ENCODE assay signal across 13 mouse cellular contexts in the genomic region with DNA sequence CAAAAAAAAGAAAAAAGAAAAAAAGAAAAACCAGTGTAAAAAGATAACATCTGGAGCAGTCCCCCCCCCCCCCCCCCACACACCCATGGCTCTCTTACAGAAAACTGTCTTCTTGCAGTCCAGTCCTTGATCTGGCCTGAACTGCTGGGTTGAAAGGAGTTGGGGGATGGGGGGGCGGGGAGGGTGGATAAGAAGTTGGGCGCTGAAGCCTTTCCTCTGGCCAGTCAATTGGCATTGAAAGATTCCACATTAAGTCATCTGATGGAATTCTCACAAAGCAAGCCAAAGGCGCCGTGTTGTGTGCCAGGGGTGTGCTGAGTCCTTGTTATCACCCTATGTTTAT. TPM values are rescaled to one million over a fixed set of nuclear protein-coding genes. Genes with fewer than 3 reads are reported as not detected.
A peak's percentile ranks its signal among the peaks of the same experiment; 100 is the strongest.
DNase-seq lines count a peak whose midpoint lies in the region; ATAC-seq and TF ChIP-seq lines count a peak whose summit lies in the region.
"Had no signal": no experiment of that assay in that cellular context is flagged by ENCODE, and none has a peak within 500 bp of the region (broad histone marks: within the 10 kb centered on the region; RNA-seq: fewer than 3 reads in every experiment).

No protein-coding gene starts in this region.

- H3K27ac ChIP-seq in heart, embryonic 12.5 days (ENCODE audit: poor library complexity, severe bottlenecking): peak overlapping the region; percentile 47; the same call in 1 of the 2 replicates
- peak overlapping the region; percentile 81 for H3K27ac ChIP-seq in lung, embryonic 14.5 days (ENCODE audit: low read depth)
- no peak overlapping the region for H3K27ac ChIP-seq in intestine, postnatal 0 days (ENCODE audit: low read depth, low read length)

- peaks cover 9% of the 10 kb centered on the region for H3K4me1 ChIP-seq in heart, embryonic 12.5 days (replicated peaks)
- peaks cover 3% of the 10 kb centered on the region; the same call in 1 of the 2 replicates for H3K4me1 ChIP-seq in lung, embryonic 14.5 days (ENCODE audit: insufficient read depth)
- H3K4me1 ChIP-seq in intestine, postnatal 0 days (replicated peaks; ENCODE audit: control insufficient read depth, insufficient read depth, low read length): no peaks in the 10 kb centered on the region

- H3K27me3 ChIP-seq in heart, embryonic 12.5 days (replicated peaks): no peaks in the 10 kb centered on the region
- H3K27me3 ChIP-seq in lung, embryonic 14.5 days (ENCODE audit: insufficient read depth, low read length): no peaks in the 10 kb centered on the region
- H3K27me3 ChIP-seq in intestine, postnatal 0 days (replicated peaks; ENCODE audit: control insufficient read depth, insufficient read depth, low read length): no peaks in the 10 kb centered on the region
- H3K27me3 ChIP-seq: Patski had no signal

- no peak overlapping the region for H3K9ac ChIP-seq in heart, embryonic 12.5 days
- no peak overlapping the region for H3K9ac ChIP-seq in lung, embryonic 14.5 days
- no peak overlapping the region for H3K9ac ChIP-seq in intestine, postnatal 0 days (ENCODE audit: low read depth, low read length)

- no peak for TF ChIP-seq CTCF in lung, embryonic 14.5 days (IDR thresholded peaks at IDR 0.05; ENCODE audit: low read depth)
- TF ChIP-seq CTCF in intestine, postnatal 0 days (IDR thresholded peaks at IDR 0.05; ENCODE audit: low read depth): no peak

- no peaks in the 10 kb centered on the region for H3K9me3 ChIP-seq in heart, embryonic 12.5 days (replicated peaks)
- H3K9me3 ChIP-seq in lung, embryonic 14.5 days (ENCODE audit: low read depth, low read length): no peaks in the 10 kb centered on the region
- no peaks in the 10 kb centered on the region for H3K9me3 ChIP-seq in intestine, postnatal 0 days (ENCODE audit: control insufficient read depth)

- no peak for ATAC-seq in heart, embryonic 12.5 days (ENCODE audit: insufficient number of reproducible peaks, low FRiP score)
- ATAC-seq in lung, embryonic 14.5 days (ENCODE audit: insufficient read depth): peak; percentile 61; the same call in 1 of the 2 replicates
- no peak for ATAC-seq in intestine, postnatal 0 days
- ATAC-seq: Patski had no signal

- 37% methylated on average over 4 of the region's 4 CpGs for WGBS in heart, embryonic 12.5 days
- WGBS in lung, embryonic 14.5 days: 40% methylated on average over 4 of the region's 4 CpGs
- 69% methylated on average over 4 of the region's 4 CpGs for WGBS in intestine, postnatal 0 days

- H3K4me2 ChIP-seq in heart, embryonic 12.5 days: peak overlapping the region; percentile 24; the same call in 1 of the 2 replicates
- H3K4me2 ChIP-seq in lung, embryonic 14.5 days: peak overlapping the region; percentile 32
- no peak overlapping the region for H3K4me2 ChIP-seq in intestine, postnatal 0 days (replicated peaks; ENCODE audit: low read depth)

- H3K4me3 ChIP-seq in heart, embryonic 12.5 days: no peak overlapping the region
- H3K4me3 ChIP-seq in lung, embryonic 14.5 days (ENCODE audit: low read depth, low read length): no peak overlapping the region
- no peak overlapping the region for H3K4me3 ChIP-seq in intestine, postnatal 0 days (ENCODE audit: low read depth, low read length)

- no peaks in the 10 kb centered on the region for H3K36me3 ChIP-seq in heart, embryonic 12.5 days
- no peaks in the 10 kb centered on the region for H3K36me3 ChIP-seq in lung, embryonic 14.5 days (ENCODE audit: insufficient read depth)
- H3K36me3 ChIP-seq in intestine, postnatal 0 days (ENCODE audit: control insufficient read depth, insufficient read depth): no peaks in the 10 kb centered on the region

- peak; percentile 25 for DNase-seq in adrenal gland, postnatal 14 days
- no peak for DNase-seq in adrenal gland, postnatal 25 days
- DNase-seq in heart, adult 18-20 months: no peak
- DNase-seq in lung, embryonic 14.5 days: peak; percentile 43
- DNase-seq in lung, adult 18-20 months: no peak
- DNase-seq in ES-CJ7 (ENCODE audit: low read depth, low spot score): peak; percentile 29
- DNase-seq: cerebellum, adult 11-12 months; cerebellum, postnatal 36 days; liver; thymus, postnatal 36 days had no signal

RNA-seq across cellular contexts. Expression of gene Arl4a, which starts 39.0 kb away (rescaled TPM):
- total RNA-seq in adrenal gland, postnatal 14 days (2021): 104 and 125 TPM in 2 replicates
- total RNA-seq in adrenal gland, postnatal 25 days (2021): 51.2 and 59.3 TPM in 2 replicates
- 31.0 and 31.9 TPM in 2 replicates for polyA plus RNA-seq in heart, embryonic 12.5 days (2016; fragmentation: Nextera tagmentation; extraction: Ambion mirVana)
- total RNA-seq in heart, adult 18-20 months (2021): 10 to 100 TPM; 22.6 to 31.0 TPM
- polyA plus RNA-seq in lung, embryonic 14.5 days (2014; fragmentation: Nextera tagmentation; extraction: Ambion mirVana): 28.1 and 34.0 TPM in 2 replicates
- 113 and 115 TPM in 2 replicates for polyA plus RNA-seq in intestine, postnatal 0 days (2015; fragmentation: Nextera tagmentation; extraction: Ambion mirVana)

Comparison
In these comparisons a context has a peak if more than half of its experiments do, and no peak if none do; other contexts are left out.
1. DNase-seq: peak in adrenal gland, postnatal 14 days (single experiment), lung, embryonic 14.5 days (single experiment) and ES-CJ7 (single experiment); none in adrenal gland, postnatal 25 days (single experiment), heart, adult 18-20 months (0 of 2) and lung, adult 18-20 months (0 of 2).